Mouse (Mus musculus) limb, embryonic 11.5 days (tissue): ENCODE results near the gene Plin4. TPM values are rescaled to one million over a fixed set of nuclear protein-coding genes. Genes with fewer than 3 reads are reported as not detected.

ENCODE experiments used
- ATAC-seq: fragments of 200-750 bp; cut with Nextera tagmentation; 2 replicates; pipeline ENCODE4 v1.8.0; 2017; ENCODE audit warnings: low read depth; ENCODE audit not compliant: insufficient number of reproducible peaks, low FRiP score, low TSS enrichment
- DNase-seq: peaks from one replicate; pipeline ENCODE4 v3.0.0-alpha.2; 2015; ENCODE audit warnings: low spot score
- H3K27ac ChIP-seq: fragments of 300-500 bp; sonication (generic); replicated peaks from 2 replicates; pipeline ENCODE4 v1.5.1; 2014; ENCODE audit warnings: low read depth, mild to moderate bottlenecking, low read length
- H3K27me3 ChIP-seq: fragments of 300-500 bp; sonication (generic); 2 replicates; pipeline ENCODE4 v1.6.1; 2014; ENCODE audit warnings: mild to moderate bottlenecking, low read length, mixed read lengths; ENCODE audit not compliant: control insufficient read depth, insufficient read depth
- H3K36me3 ChIP-seq: fragments of 300-500 bp; sonication (generic); 2 replicates; pipeline ENCODE4 v1.6.1; 2014; ENCODE audit warnings: mild to moderate bottlenecking, low read length, moderate library complexity, mixed read lengths; ENCODE audit not compliant: control insufficient read depth, insufficient read depth
- H3K4me1 ChIP-seq: fragments of 300-500 bp; sonication (generic); 2 replicates; pipeline ENCODE4 v1.6.1; 2014; ENCODE audit warnings: low read length, mixed read lengths; ENCODE audit not compliant: control insufficient read depth, insufficient read depth
- H3K4me2 ChIP-seq: fragments of 300-500 bp; sonication (generic); 2 replicates; pipeline ENCODE4 v1.6.1; 2014; ENCODE audit warnings: low read depth, mild to moderate bottlenecking, moderate library complexity; ENCODE audit not compliant: severe bottlenecking
- H3K4me3 ChIP-seq: fragments of 300-500 bp; sonication (generic); 2 replicates; pipeline ENCODE4 v1.5.1; 2014; ENCODE audit warnings: low read depth, low read length
- H3K9ac ChIP-seq: fragments of 300-500 bp; sonication (generic); 2 replicates; pipeline ENCODE4 v1.6.1; 2014; ENCODE audit warnings: mild to moderate bottlenecking, low read length
- H3K9me3 ChIP-seq: fragments of 300-500 bp; sonication (generic); 2 replicates; pipeline ENCODE4 v1.6.1; 2016; ENCODE audit warnings: low read length; ENCODE audit not compliant: control insufficient read depth
- WGBS: fragments of 180-500 bp; shearing (Covaris S2); extraction: QIAGEN DNeasy Blood & Tissue Kit; methylation state at CpG from one replicate; pipeline ENCODE4 v1.1.7; 2014; 5-methylcytosine and 5-hydroxymethylcytosine counted together
- polyA plus RNA-seq: library from polyadenylated mRNA; unstranded; fragments of >200 nt; fragmentation: Nextera tagmentation; extraction: Ambion mirVana; gene quantifications from 2 replicates; pipeline ENCODE4 v1.2.1, GENCODE M21; 2014

Plin4 gene
- polyA plus RNA-seq, 1 experiment from 2014 or later: 0.09 TPM

- H3K4me2 ChIP-seq: no peak overlapping the region
- H3K9me3 ChIP-seq: no peaks in the 10 kb centered on the region
- ATAC-seq: no peak
- H3K36me3 ChIP-seq: peaks cover 34% of the 10 kb centered on the region
- 91% methylated on average over 9 of the region's 9 CpGs for WGBS
- no peak overlapping the region for H3K27ac ChIP-seq
- no peaks in the 10 kb centered on the region for H3K27me3 ChIP-seq
- no peak overlapping the region for H3K9ac ChIP-seq
- H3K4me1 ChIP-seq: no peaks in the 10 kb centered on the region
- no peak for DNase-seq
- no peak overlapping the region for H3K4me3 ChIP-seq
These were observed 6.7 kb downstream of the Plin4 start for GRCm38 (mm10) chr17:56102927-56103326.

GRCm38 (mm10) chr17:56102158-56102557 is 7.4 kb downstream of the Plin4 start:
- peaks cover 41% of the 10 kb centered on the region for H3K36me3 ChIP-seq
- H3K27me3 ChIP-seq: no peaks in the 10 kb centered on the region
- H3K4me3 ChIP-seq: no peak overlapping the region
- no peak for ATAC-seq
- no peak overlapping the region for H3K9ac ChIP-seq
- H3K27ac ChIP-seq: no peak overlapping the region
- H3K9me3 ChIP-seq: no peaks in the 10 kb centered on the region
- H3K4me2 ChIP-seq: no peak overlapping the region
- DNase-seq: no peak
- 92% methylated on average over 5 of the region's 5 CpGs for WGBS
- no peaks in the 10 kb centered on the region for H3K4me1 ChIP-seq

GRCm38 (mm10) chr17:56100811-56101210 is 8.8 kb downstream of the Plin4 start:
- 91% methylated on average over 3 of the region's 3 CpGs for WGBS
- Histone ChIP-seq H3K9me3 (no peaks in the 10 kb centered on the region), H3K36me3 (peaks cover 54% of the 10 kb centered on the region)

DNA sequence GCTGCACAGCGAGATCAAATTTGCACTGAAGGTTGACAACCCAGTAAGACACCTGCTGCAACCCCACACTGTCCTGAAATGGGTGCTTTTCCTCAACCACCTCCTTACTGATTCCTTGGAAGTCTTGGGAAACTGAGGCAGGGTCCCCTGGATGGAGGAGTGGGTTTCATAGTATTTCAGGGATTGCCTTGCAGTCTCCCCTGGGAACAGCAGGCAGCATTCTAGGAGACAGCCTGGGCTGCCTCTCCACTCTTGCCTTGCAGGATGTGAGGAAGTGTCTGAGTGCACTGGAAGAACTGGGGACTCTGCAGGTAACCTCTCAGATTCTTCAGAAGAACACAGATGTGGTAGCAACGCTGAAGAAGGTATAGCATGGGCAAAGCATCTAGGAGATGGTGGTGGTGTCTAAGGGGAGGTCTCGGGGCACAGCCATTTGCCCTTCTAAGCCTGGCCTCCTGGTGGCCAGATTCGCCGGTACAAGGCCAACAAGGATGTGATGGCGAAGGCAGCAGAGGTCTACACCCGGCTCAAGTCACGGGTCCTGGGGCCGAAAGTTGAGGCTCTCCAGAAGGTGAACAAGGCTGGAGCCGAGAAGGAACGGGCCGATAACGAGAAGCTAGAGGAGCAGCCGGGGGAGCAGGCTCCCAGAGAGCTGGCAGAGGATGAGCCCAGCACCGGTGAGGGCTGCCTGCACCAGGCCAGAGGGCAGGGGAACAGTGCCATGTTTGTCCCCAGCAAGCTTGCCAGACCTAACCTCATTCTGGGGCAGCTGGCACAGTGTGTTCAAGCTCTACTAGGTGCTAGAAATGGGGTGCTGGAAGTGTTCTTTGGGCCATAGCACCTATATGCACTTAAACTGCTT is 10.7 kb downstream of the Plin4 start:
- 93% methylated on average over 15 of the region's 15 CpGs for WGBS
- H3K4me2 ChIP-seq: no peak overlapping the region
- H3K27me3 ChIP-seq: no peaks in the 10 kb centered on the region
- H3K27ac ChIP-seq: no peak overlapping the region
- no peak for ATAC-seq
- no peak for DNase-seq
- no peaks in the 10 kb centered on the region for H3K4me1 ChIP-seq
- H3K9me3 ChIP-seq: no peaks in the 10 kb centered on the region
- no peak overlapping the region for H3K9ac ChIP-seq
- peaks cover 55% of the 10 kb centered on the region for H3K36me3 ChIP-seq
- no peak overlapping the region for H3K4me3 ChIP-seq

More at GRCm38 (mm10) chr17:56100811-56101210, 8.8 kb downstream of the Plin4 start:
- H3K4me1 ChIP-seq: no peaks in the 10 kb centered on the region
- no peak for ATAC-seq
- DNase-seq: no peak
- H3K9ac ChIP-seq: no peak overlapping the region
- H3K4me2 ChIP-seq: no peak overlapping the region
- H3K27ac ChIP-seq: no peak overlapping the region
- H3K4me3 ChIP-seq: no peak overlapping the region
- no peaks in the 10 kb centered on the region for H3K27me3 ChIP-seq

GRCm38 (mm10) chr17:56098180-56098579 is 11.4 kb downstream of the Plin4 start:
- no peaks in the 10 kb centered on the region for H3K27me3 ChIP-seq
- H3K4me2 ChIP-seq: no peak overlapping the region
- no peaks in the 10 kb centered on the region for H3K9me3 ChIP-seq
- H3K4me1 ChIP-seq: no peaks in the 10 kb centered on the region
- ATAC-seq (no peak), DNase-seq (no peak)
- no peak overlapping the region for H3K4me3 ChIP-seq
- H3K9ac ChIP-seq: no peak overlapping the region
- H3K27ac ChIP-seq: no peak overlapping the region
- 87% methylated on average over 6 of the region's 8 CpGs for WGBS
- H3K36me3 ChIP-seq: peaks cover 59% of the 10 kb centered on the region

DNA sequence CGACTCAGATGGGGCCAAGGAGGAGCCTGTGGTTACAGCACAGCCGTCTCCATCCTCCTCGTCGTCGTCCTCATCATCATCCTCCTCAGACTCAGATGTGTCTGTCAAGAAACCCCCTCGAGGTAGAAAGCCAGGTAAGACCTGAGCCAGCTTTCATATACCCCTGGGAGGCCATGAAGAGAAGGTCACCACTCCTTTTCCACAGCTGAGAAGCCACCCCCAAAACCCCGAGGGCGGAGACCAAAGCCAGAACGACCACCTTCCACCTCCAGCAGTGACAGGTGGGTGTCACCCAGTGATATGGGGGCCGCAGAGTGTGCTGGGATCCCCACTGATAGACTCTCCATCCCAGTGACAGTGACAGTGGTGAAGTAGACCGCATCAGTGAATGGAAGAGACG is 12.7 kb downstream of the Plin4 start:
- Histone ChIP-seq H3K27ac (no peak overlapping the region), H3K36me3 (peaks cover 52% of the 10 kb centered on the region), H3K4me3 (no peak overlapping the region), H3K4me2 (no peak overlapping the region), H3K27me3 (no peaks in the 10 kb centered on the region), H3K4me1 (no peaks in the 10 kb centered on the region), H3K9me3 (no peaks in the 10 kb centered on the region), H3K9ac (no peak overlapping the region)
- 91% methylated on average over 12 of the region's 12 CpGs for WGBS
- ATAC-seq: no peak
- DNase-seq: no peak

DNA sequence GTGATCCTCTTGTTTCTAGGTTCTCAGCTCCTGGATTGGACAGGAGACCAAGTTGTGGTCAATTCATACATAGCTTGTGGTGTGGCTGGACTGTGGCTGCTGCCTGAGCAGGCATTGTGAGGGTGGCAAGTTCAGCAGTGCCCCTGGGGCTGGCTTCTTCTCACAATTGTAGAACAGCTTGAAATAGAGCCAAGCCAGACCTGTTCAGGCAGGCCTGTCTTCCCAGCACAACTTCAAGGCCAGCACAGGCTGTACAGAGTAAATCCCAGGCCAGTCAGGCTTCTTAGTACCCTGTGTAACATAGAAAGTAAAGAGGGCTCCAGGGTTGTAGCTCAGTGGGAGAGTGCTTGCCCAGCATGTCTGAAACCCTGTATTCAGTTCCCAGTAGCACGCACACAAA is 16.8 kb downstream of the Plin4 start:
- DNase-seq: no peak
- no peaks in the 10 kb centered on the region for H3K9me3 ChIP-seq
- no peak overlapping the region for H3K27ac ChIP-seq
- WGBS: 100% methylated on average over 1 of the region's 1 CpGs
- ATAC-seq: no peak
- peaks cover 30% of the 10 kb centered on the region for H3K36me3 ChIP-seq
- no peak overlapping the region for H3K4me2 ChIP-seq
- H3K4me3 ChIP-seq: no peak overlapping the region
- no peaks in the 10 kb centered on the region for H3K4me1 ChIP-seq
- H3K9ac ChIP-seq: no peak overlapping the region
- H3K27me3 ChIP-seq: no peaks in the 10 kb centered on the region

DNA sequence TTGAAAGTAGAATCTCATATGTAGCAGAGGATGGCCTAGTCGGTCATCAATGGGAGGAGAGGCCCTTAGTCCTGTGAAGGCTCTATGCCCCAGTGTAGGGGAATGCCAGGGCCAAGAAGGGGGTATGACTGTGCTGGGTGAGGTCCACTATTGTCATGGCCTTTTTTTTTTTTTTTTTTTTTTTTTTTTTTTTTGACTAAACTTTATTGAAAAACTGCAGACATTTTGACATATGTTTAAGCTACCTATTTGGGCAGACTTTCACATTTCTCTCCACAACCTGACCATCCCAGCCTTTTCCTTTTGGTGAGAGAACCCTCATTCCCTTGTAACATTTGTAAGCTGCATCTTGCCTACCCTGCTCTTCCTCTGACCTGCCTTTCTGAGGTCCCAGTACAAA is 17.3 kb downstream of the Plin4 start:
- Histone ChIP-seq H3K4me1 (no peaks in the 10 kb centered on the region), H3K4me2 (no peak overlapping the region), H3K36me3 (peaks cover 26% of the 10 kb centered on the region), H3K9me3 (no peaks in the 10 kb centered on the region), H3K27me3 (no peaks in the 10 kb centered on the region), H3K4me3 (no peak overlapping the region), H3K27ac (no peak overlapping the region), H3K9ac (no peak overlapping the region)
- 74% methylated on average over 1 of the region's 1 CpGs for WGBS
- no peak for DNase-seq
- ATAC-seq: no peak
